Mouse (Mus musculus) heart, embryonic 16.5 days (tissue): ENCODE data around the gene Klb. TPM values are rescaled to one million over a fixed set of nuclear protein-coding genes. Genes with fewer than 3 reads are reported as not detected.

Experiments
- ATAC-seq: fragments of 200-750 bp; cut with Nextera tagmentation; replicated peaks from 2 replicates; pipeline ENCODE4 v1.8.0; 2017; ENCODE audit warnings: moderate number of reproducible peaks; ENCODE audit not compliant: insufficient read depth, low FRiP score; ENCODE audit errors: extremely low read depth
- H3K27ac ChIP-seq: fragments of 300-500 bp; sonication (generic); 2 replicates; pipeline ENCODE4 v1.5.1; 2014; ENCODE audit warnings: mild to moderate bottlenecking, low read length, control low read depth, moderate library complexity
- H3K27me3 ChIP-seq: fragments of 300-500 bp; sonication (generic); 2 replicates; pipeline ENCODE4 v1.6.1; 2014; ENCODE audit warnings: low read length, mixed read lengths; ENCODE audit not compliant: control insufficient read depth, insufficient read depth
- H3K36me3 ChIP-seq: fragments of 300-500 bp; sonication (generic); 2 replicates; pipeline ENCODE4 v1.6.1; 2014; ENCODE audit not compliant: control insufficient read depth, insufficient read depth
- H3K4me1 ChIP-seq: fragments of 300-500 bp; sonication (generic); 2 replicates; pipeline ENCODE4 v1.6.1; 2014; ENCODE audit warnings: low read length, mixed read lengths; ENCODE audit not compliant: control insufficient read depth, insufficient read depth
- H3K4me2 ChIP-seq: fragments of 300-500 bp; sonication (generic); 2 replicates; pipeline ENCODE4 v1.6.1; 2014; ENCODE audit warnings: low read depth, mild to moderate bottlenecking, control low read depth, low read length
- H3K4me3 ChIP-seq: fragments of 300-500 bp; sonication (generic); 2 replicates; pipeline ENCODE4 v1.5.1; 2014; ENCODE audit warnings: mild to moderate bottlenecking, control low read depth, low read length
- H3K9ac ChIP-seq: fragments of 300-500 bp; sonication (generic); 2 replicates; pipeline ENCODE4 v1.6.1; 2014; ENCODE audit warnings: low read length, control low read depth
- H3K9me3 ChIP-seq: fragments of 300-500 bp; sonication (generic); replicated peaks from 2 replicates; pipeline ENCODE4 v1.6.1; 2016; ENCODE audit warnings: low read length; ENCODE audit not compliant: control insufficient read depth
- WGBS: fragments of 180-500 bp; shearing (Covaris S2); extraction: QIAGEN DNeasy Blood & Tissue Kit; methylation state at CpG from one replicate; pipeline ENCODE4 v1.1.7; 2014; 5-methylcytosine and 5-hydroxymethylcytosine counted together
- polyA plus RNA-seq: library from polyadenylated mRNA; unstranded; fragments of >200 nt; fragmentation: Nextera tagmentation; extraction: Ambion mirVana; gene quantifications from 2 replicates; pipeline ENCODE4 v1.2.1, GENCODE M21; 2015

Klb gene
- polyA plus RNA-seq, 1 experiment from 2014 or later = not detected

GRCm38 (mm10) chr5:65354097-65354496 lies 6.0 kb downstream of the Klb start:
- Histone ChIP-seq H3K9ac (no peak overlapping the region), H3K4me2 (no peak overlapping the region), H3K27me3 (no peaks in the 10 kb centered on the region), H3K4me3 (no peak overlapping the region), H3K4me1 (no peaks in the 10 kb centered on the region), H3K9me3 (peaks cover 3% of the 10 kb centered on the region; the same call in 1 of the 2 replicates), H3K27ac (no peak overlapping the region), H3K36me3 (no peaks in the 10 kb centered on the region)
- ATAC-seq = no peak
- 67% methylated on average over 3 of the region's 3 CpGs for WGBS

GRCm38 (mm10) chr5:65354985-65355384 lies 6.9 kb downstream of the Klb start:
- peaks cover 3% of the 10 kb centered on the region; the same call in 1 of the 2 replicates for H3K9me3 ChIP-seq
- WGBS = 74% methylated on average over 5 of the region's 5 CpGs
- ATAC-seq = no peak
- H3K27me3 ChIP-seq = no peaks in the 10 kb centered on the region
- no peak overlapping the region for H3K4me2 ChIP-seq
- H3K4me3 ChIP-seq = no peak overlapping the region
- no peak overlapping the region for H3K9ac ChIP-seq
- H3K4me1 ChIP-seq = no peaks in the 10 kb centered on the region
- no peaks in the 10 kb centered on the region for H3K36me3 ChIP-seq
- H3K27ac ChIP-seq = no peak overlapping the region

GRCm38 (mm10) chr5:65356851-65357250 lies 8.7 kb downstream of the Klb start:
- no peak for ATAC-seq
- 78% methylated on average over 6 of the region's 6 CpGs for WGBS
- no peaks in the 10 kb centered on the region for H3K36me3 ChIP-seq

GRCm38 (mm10) chr5:65357771-65358170 lies 9.7 kb downstream of the Klb start:
- Histone ChIP-seq H3K36me3 (no peaks in the 10 kb centered on the region), H3K27ac (no peak overlapping the region), H3K4me3 (no peak overlapping the region), H3K27me3 (no peaks in the 10 kb centered on the region), H3K9me3 (peaks cover 3% of the 10 kb centered on the region; the same call in 1 of the 2 replicates), H3K4me1 (no peaks in the 10 kb centered on the region), H3K9ac (no peak overlapping the region), H3K4me2 (no peak overlapping the region)
- no peak for ATAC-seq
- WGBS = 77% methylated on average over 3 of the region's 3 CpGs

More at GRCm38 (mm10) chr5:65356851-65357250, 8.7 kb downstream of the Klb start:
- peaks cover 3% of the 10 kb centered on the region; the same call in 1 of the 2 replicates for H3K9me3 ChIP-seq
- no peak overlapping the region for H3K4me3 ChIP-seq
- no peak overlapping the region for H3K4me2 ChIP-seq
- no peak overlapping the region for H3K9ac ChIP-seq
- H3K4me1 ChIP-seq = no peaks in the 10 kb centered on the region
- H3K27ac ChIP-seq = no peak overlapping the region
- no peaks in the 10 kb centered on the region for H3K27me3 ChIP-seq

GRCm38 (mm10) chr5:65367837-65368236 lies 19.7 kb downstream of the Klb start:
- Histone ChIP-seq H3K36me3 (no peaks in the 10 kb centered on the region), H3K27ac (no peak overlapping the region), H3K9me3 (no peaks in the 10 kb centered on the region), H3K4me2 (no peak overlapping the region), H3K4me3 (no peak overlapping the region), H3K27me3 (no peaks in the 10 kb centered on the region; the same call in 1 of the 2 replicates), H3K9ac (no peak overlapping the region), H3K4me1 (no peaks in the 10 kb centered on the region)
- WGBS = 60% methylated on average over 11 of the region's 11 CpGs
- ATAC-seq = no peak

GRCm38 (mm10) chr5:65371551-65371950 lies 23.4 kb downstream of the Klb start:
- Histone ChIP-seq H3K4me2 (no peak overlapping the region), H3K4me1 (no peaks in the 10 kb centered on the region), H3K27me3 (no peaks in the 10 kb centered on the region), H3K9ac (no peak overlapping the region), H3K4me3 (no peak overlapping the region), H3K9me3 (no peaks in the 10 kb centered on the region), H3K27ac (no peak overlapping the region), H3K36me3 (no peaks in the 10 kb centered on the region)
- ATAC-seq = no peak
- WGBS = 92% methylated on average over 7 of the region's 7 CpGs

- Histone ChIP-seq H3K27me3 (no peaks in the 10 kb centered on the region), H3K9me3 (no peaks in the 10 kb centered on the region), H3K9ac (no peak overlapping the region), H3K27ac (no peak overlapping the region), H3K4me2 (no peak overlapping the region), H3K4me3 (no peak overlapping the region), H3K36me3 (no peaks in the 10 kb centered on the region), H3K4me1 (no peaks in the 10 kb centered on the region)
- WGBS = 76% methylated on average over 7 of the region's 7 CpGs
- no peak for ATAC-seq
These were observed 26.6 kb downstream of the Klb start for GRCm38 (mm10) chr5:65374746-65375145.

GRCm38 (mm10) chr5:65385704-65386103 lies 37.6 kb downstream of the Klb start:
- no peaks in the 10 kb centered on the region for H3K9me3 ChIP-seq
- H3K36me3 ChIP-seq = peaks cover 28% of the 10 kb centered on the region
- H3K9ac ChIP-seq = no peak overlapping the region
- H3K4me3 ChIP-seq = no peak overlapping the region
- H3K27ac ChIP-seq = no peak overlapping the region
- 70% methylated on average over 2 of the region's 2 CpGs for WGBS
- no peak overlapping the region for H3K4me2 ChIP-seq
- peaks cover 19% of the 10 kb centered on the region for H3K4me1 ChIP-seq
- no peak for ATAC-seq
- no peaks in the 10 kb centered on the region for H3K27me3 ChIP-seq

GRCm38 (mm10) chr5:65387008-65387867 lies 39.1 kb downstream of the Klb start:
- peaks cover 28% of the 10 kb centered on the region for H3K36me3 ChIP-seq
- no peak overlapping the region for H3K27ac ChIP-seq
- no peak overlapping the region for H3K4me2 ChIP-seq
- H3K27me3 ChIP-seq = no peaks in the 10 kb centered on the region
- peaks cover 21% of the 10 kb centered on the region for H3K4me1 ChIP-seq
- ATAC-seq = no peak
- 79% methylated on average over 6 of the region's 6 CpGs for WGBS
- H3K9me3 ChIP-seq = no peaks in the 10 kb centered on the region
- H3K4me3 ChIP-seq = no peak overlapping the region
- H3K9ac ChIP-seq = no peak overlapping the region
